Mouse (Mus musculus) G1E (cell line): ENCODE measurements at regions not wholly inside any gene's neighbourhood (a gene's known extent, or its start where the extent isn't known, plus 50 kb on each side); places are given as distances from the start of the nearest gene placed in this dataset.

Source experiments
- CTCF ChIP-seq: IDR thresholded peaks from 2 replicates; pipeline ENCODE4 v1.5.1; 2012; ENCODE audit warnings: low read depth, low read length, inconsistent platforms, mixed read lengths
- GATA2 ChIP-seq: IDR thresholded peaks from 2 replicates; pipeline ENCODE4 v1.6.1; 2012; ENCODE audit warnings: low read depth, low read length, inconsistent platforms, borderline replicate concordance
- POLR2AphosphoS5 ChIP-seq: IDR thresholded peaks from 2 replicates; pipeline ENCODE4 v1.6.1; 2012; ENCODE audit warnings: low read depth, low read length, inconsistent platforms; ENCODE audit not compliant: insufficient replicate concordance

DNA sequence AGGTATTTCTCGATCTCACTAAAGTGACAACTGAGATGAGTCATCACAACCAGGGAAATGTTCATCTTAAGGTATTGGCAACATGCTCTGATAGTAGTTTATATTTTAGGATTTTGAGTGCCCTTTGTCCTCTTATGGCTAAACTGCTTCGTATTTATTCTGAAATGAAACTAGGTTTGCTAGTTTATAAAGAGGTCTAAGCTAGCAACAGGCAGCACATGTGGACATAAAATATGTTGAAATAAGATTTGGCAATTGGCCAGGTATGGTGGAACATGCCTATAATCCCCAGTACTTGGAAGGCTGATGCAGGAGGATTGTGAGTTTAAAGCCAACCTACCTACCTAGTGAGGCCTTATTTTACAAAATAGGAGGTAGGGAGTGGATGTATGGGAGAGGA is 263.8 kb upstream of the Id2 start:
- TF ChIP-seq CTCF: no peak
- TF ChIP-seq GATA2: no peak
- TF ChIP-seq POLR2AphosphoS5: no peak
